Mouse (Mus musculus) lung, embryonic 14.5 days (tissue): ENCODE data around the gene Efna1. TPM values are rescaled to one million over a fixed set of nuclear protein-coding genes. Genes with fewer than 3 reads are reported as not detected.

Source experiments
- ATAC-seq: fragments of 200-750 bp; cut with Nextera tagmentation; 2 replicates; pipeline ENCODE4 v1.8.0; 2017; ENCODE audit warnings: mild to moderate bottlenecking, moderate TSS enrichment, moderate library complexity; ENCODE audit not compliant: insufficient read depth
- DNase-seq: peaks from one replicate; pipeline ENCODE4 v3.0.0-alpha.2; 2015
- H3K27ac ChIP-seq: fragments of 300-500 bp; sonication (generic); 2 replicates; pipeline ENCODE4 v1.5.1; 2014; ENCODE audit warnings: low read depth, mild to moderate bottlenecking, moderate library complexity
- H3K27me3 ChIP-seq: fragments of 300-500 bp; sonication (generic); 2 replicates; pipeline ENCODE4 v1.6.1; 2014; ENCODE audit warnings: low read length, control low read depth; ENCODE audit not compliant: insufficient read depth
- H3K36me3 ChIP-seq: fragments of 300-500 bp; sonication (generic); 2 replicates; pipeline ENCODE4 v1.6.1; 2014; ENCODE audit warnings: control low read depth; ENCODE audit not compliant: insufficient read depth
- H3K4me1 ChIP-seq: fragments of 300-500 bp; sonication (generic); 2 replicates; pipeline ENCODE4 v1.6.1; 2014; ENCODE audit warnings: antibody characterized with exemption, control low read depth; ENCODE audit not compliant: insufficient read depth
- H3K4me2 ChIP-seq: fragments of 300-500 bp; sonication (generic); 2 replicates; pipeline ENCODE4 v1.6.1; 2014; ENCODE audit warnings: mild to moderate bottlenecking
- H3K4me3 ChIP-seq: fragments of 300-500 bp; sonication (generic); 2 replicates; pipeline ENCODE4 v1.5.1; 2014; ENCODE audit warnings: low read depth, low read length
- H3K9ac ChIP-seq: fragments of 300-500 bp; sonication (generic); 2 replicates; pipeline ENCODE4 v1.6.1; 2014
- H3K9me3 ChIP-seq: fragments of 300-500 bp; sonication (generic); 2 replicates; pipeline ENCODE4 v1.6.1; 2016; ENCODE audit warnings: low read depth, low read length, control low read depth
- CTCF ChIP-seq: IDR thresholded peaks from 2 replicates; pipeline ENCODE4 v1.5.1; 2016; ENCODE audit warnings: antibody characterized with exemption, low read depth
- WGBS: fragments of 180-500 bp; shearing (Covaris S2); extraction: QIAGEN DNeasy Blood & Tissue Kit; methylation state at CpG from one replicate; pipeline ENCODE4 v1.1.7; 2014; 5-methylcytosine and 5-hydroxymethylcytosine counted together
- polyA plus RNA-seq: library from polyadenylated mRNA; unstranded; fragments of >200 nt; fragmentation: Nextera tagmentation; extraction: Ambion mirVana; gene quantifications from 2 replicates; pipeline ENCODE4 v1.2.1, GENCODE M21; 2014

Efna1 gene
- polyA plus RNA-seq, 1 experiment from 2014 or later: 68.3 TPM

GRCm38 (mm10) chr3:89321183-89322130 is 40.5 kb upstream of the Efna1 start:
- TF ChIP-seq CTCF: no peak
- H3K4me1 ChIP-seq: peaks cover 26% of the 10 kb centered on the region
- ATAC-seq (peak; percentile 20; the same call in 1 of the 2 replicates), DNase-seq (no peak)
- no peaks in the 10 kb centered on the region for H3K9me3 ChIP-seq
- WGBS: under 1% methylated on average over 66 of the region's 66 CpGs
- H3K4me2 ChIP-seq: peak overlapping the region; percentile 98
- no peaks in the 10 kb centered on the region for H3K36me3 ChIP-seq
- H3K4me3 ChIP-seq: peak overlapping the region; percentile 61
- no peak overlapping the region for H3K27ac ChIP-seq
- peak overlapping the region; percentile 56 for H3K9ac ChIP-seq
- H3K27me3 ChIP-seq: peaks cover 55% of the 10 kb centered on the region

- no peak for TF ChIP-seq CTCF
- Histone ChIP-seq H3K27ac (no peak overlapping the region), H3K4me1 (peaks cover 30% of the 10 kb centered on the region), H3K9ac (peak overlapping the region; percentile 41), H3K4me2 (peak overlapping the region; percentile 98), H3K4me3 (peak overlapping the region; percentile 61), H3K9me3 (no peaks in the 10 kb centered on the region), H3K27me3 (peaks cover 55% of the 10 kb centered on the region), H3K36me3 (no peaks in the 10 kb centered on the region)
- DNase-seq: peak; percentile 60
- WGBS: 1% methylated on average over 41 of the region's 41 CpGs
- ATAC-seq: no peak
These were observed 39.7 kb upstream of the Efna1 start for GRCm38 (mm10) chr3:89320581-89321182.

GRCm38 (mm10) chr3:89319591-89320350 is 38.8 kb upstream of the Efna1 start:
- WGBS: 1% methylated on average over 58 of the region's 58 CpGs
- Histone ChIP-seq H3K27me3 (peaks cover 55% of the 10 kb centered on the region), H3K27ac (no peak overlapping the region), H3K4me3 (peak overlapping the region; percentile 61), H3K9me3 (no peaks in the 10 kb centered on the region), H3K4me2 (peak overlapping the region; percentile 98), H3K4me1 (peaks cover 37% of the 10 kb centered on the region), H3K9ac (peak overlapping the region; percentile 29), H3K36me3 (no peaks in the 10 kb centered on the region)
- DNase-seq (peak; percentile 54), ATAC-seq (no peak)
- no peak for TF ChIP-seq CTCF

GRCm38 (mm10) chr3:89318971-89319590 is 38.1 kb upstream of the Efna1 start:
- TF ChIP-seq CTCF: no peak
- DNase-seq: no peak
- peaks cover 37% of the 10 kb centered on the region for H3K4me1 ChIP-seq
- 13% methylated on average over 21 of the region's 21 CpGs for WGBS
- H3K27ac ChIP-seq: no peak overlapping the region
- no peaks in the 10 kb centered on the region for H3K36me3 ChIP-seq
- peak overlapping the region; percentile 98 for H3K4me2 ChIP-seq
- ATAC-seq: no peak
- peak overlapping the region; percentile 29 for H3K9ac ChIP-seq
- H3K4me3 ChIP-seq: peak overlapping the region; percentile 61
- H3K9me3 ChIP-seq: no peaks in the 10 kb centered on the region
- peaks cover 55% of the 10 kb centered on the region for H3K27me3 ChIP-seq

- Histone ChIP-seq H3K36me3 (no peaks in the 10 kb centered on the region), H3K4me3 (no peak overlapping the region), H3K9ac (no peak overlapping the region), H3K27ac (no peak overlapping the region), H3K27me3 (peaks cover 55% of the 10 kb centered on the region), H3K4me1 (peaks cover 37% of the 10 kb centered on the region), H3K4me2 (no peak overlapping the region), H3K9me3 (no peaks in the 10 kb centered on the region)
- 75% methylated on average over 8 of the region's 8 CpGs for WGBS
- ATAC-seq (no peak), DNase-seq (no peak)
- no peak for TF ChIP-seq CTCF
These were observed 37.4 kb upstream of the Efna1 start for GRCm38 (mm10) chr3:89318316-89318715.

GRCm38 (mm10) chr3:89317246-89317645 is 36.3 kb upstream of the Efna1 start:
- ATAC-seq: no peak
- Histone ChIP-seq H3K27me3 (peaks cover 48% of the 10 kb centered on the region), H3K36me3 (no peaks in the 10 kb centered on the region), H3K4me3 (no peak overlapping the region), H3K4me2 (peak overlapping the region; percentile 77; the same call in 1 of the 2 replicates), H3K4me1 (peaks cover 36% of the 10 kb centered on the region), H3K27ac (no peak overlapping the region), H3K9me3 (no peaks in the 10 kb centered on the region), H3K9ac (no peak overlapping the region)
- 61% methylated on average over 6 of the region's 6 CpGs for WGBS
- no peak for DNase-seq
- no peak for TF ChIP-seq CTCF
